Mouse (Mus musculus) urinary bladder, adult 18-20 months (tissue): ENCODE results near the gene Trim3.

Experiments
- DNase-seq, 2 experiments: peaks; one replicate each; pipeline ENCODE4 v3.0.0; 2022; ENCODE audit warnings: low spot score in 2 of 2, mixed read lengths in 2 of 2

The Trim3 gene

GRCm38 (mm10) chr7:105633127-105633800 is at the start of gene Trim3:
Trim3 (minus strand) TSS chr7:105633571.
- peak; percentile 87 to 90 for DNase-seq

GRCm38 (mm10) chr7:105650639-105651435 is 17.5 kb upstream of the Trim3 start, which contains the start of gene Dnhd1:
Dnhd1 (plus strand) TSS chr7:105650827.
- peak; percentile 61 to 64 for DNase-seq

- DNase-seq, result no peak
Observed at GRCm38 (mm10) chr7:105641936-105642335, 8.6 kb upstream of the Trim3 start.

- DNase-seq, result peak in 1 of 2 experiments; percentile 33
Observed at GRCm38 (mm10) chr7:105640894-105641255, 7.5 kb upstream of the Trim3 start.

- DNase-seq, result peak; percentile 91 to 97
Observed at GRCm38 (mm10) chr7:105640233-105640893, 7.0 kb upstream of the Trim3 start, which contains the start of the genes Arfip2 and Gm45799. Arfip2 (minus strand) TSS chr7:105640416. Gm45799 (plus strand) TSS chr7:105640552.

- no peak for DNase-seq
Observed at GRCm38 (mm10) chr7:105639756-105640155, 6.4 kb upstream of the Trim3 start, which contains the start of gene Timm10b. Timm10b (plus strand) TSS chr7:105640056.

- DNase-seq, result no peak
Observed at GRCm38 (mm10) chr7:105639304-105639703, 5.9 kb upstream of the Trim3 start.

GRCm38 (mm10) chr7:105638776-105639175 is 5.4 kb upstream of the Trim3 start:
- no peak for DNase-seq

- DNase-seq, result no peak
Observed at GRCm38 (mm10) chr7:105635726-105636125, 2.4 kb upstream of the Trim3 start.

GRCm38 (mm10) chr7:105634272-105634920 is 1.0 kb upstream of the Trim3 start:
- no peak for DNase-seq

- DNase-seq, result no peak
Observed at GRCm38 (mm10) chr7:105633801-105634135, 397 bp upstream of the Trim3 start.

GRCm38 (mm10) chr7:105632551-105632972 is 809 bp downstream of the Trim3 start:
- no peak for DNase-seq

- DNase-seq, result no peak
Observed at GRCm38 (mm10) chr7:105628633-105629032, 4.7 kb downstream of the Trim3 start.

- DNase-seq, result no peak
Observed at GRCm38 (mm10) chr7:105625397-105625796, 8.0 kb downstream of the Trim3 start.

- no peak for DNase-seq
Observed at GRCm38 (mm10) chr7:105621646-105622292, 11.6 kb downstream of the Trim3 start.

GRCm38 (mm10) chr7:105621053-105621452 is 12.3 kb downstream of the Trim3 start:
- no peak for DNase-seq

GRCm38 (mm10) chr7:105619701-105620100 is 13.7 kb downstream of the Trim3 start:
- no peak for DNase-seq

- no peak for DNase-seq
Observed at GRCm38 (mm10) chr7:105617810-105618209, 15.6 kb downstream of the Trim3 start.

GRCm38 (mm10) chr7:105616561-105616960 is 16.8 kb downstream of the Trim3 start:
- DNase-seq, result no peak

GRCm38 (mm10) chr7:105615720-105616119 is 17.7 kb downstream of the Trim3 start:
- DNase-seq, result no peak

GRCm38 (mm10) chr7:105614400-105614799 is 19.0 kb downstream of the Trim3 start:
- no peak for DNase-seq
